Mouse (Mus musculus) cerebellum, adult 11-12 months (tissue): ENCODE results near the gene Fut2.

Experiments
- DNase-seq: peaks from one replicate; pipeline ENCODE4 v3.0.0; 2022

The Fut2 gene

DNA sequence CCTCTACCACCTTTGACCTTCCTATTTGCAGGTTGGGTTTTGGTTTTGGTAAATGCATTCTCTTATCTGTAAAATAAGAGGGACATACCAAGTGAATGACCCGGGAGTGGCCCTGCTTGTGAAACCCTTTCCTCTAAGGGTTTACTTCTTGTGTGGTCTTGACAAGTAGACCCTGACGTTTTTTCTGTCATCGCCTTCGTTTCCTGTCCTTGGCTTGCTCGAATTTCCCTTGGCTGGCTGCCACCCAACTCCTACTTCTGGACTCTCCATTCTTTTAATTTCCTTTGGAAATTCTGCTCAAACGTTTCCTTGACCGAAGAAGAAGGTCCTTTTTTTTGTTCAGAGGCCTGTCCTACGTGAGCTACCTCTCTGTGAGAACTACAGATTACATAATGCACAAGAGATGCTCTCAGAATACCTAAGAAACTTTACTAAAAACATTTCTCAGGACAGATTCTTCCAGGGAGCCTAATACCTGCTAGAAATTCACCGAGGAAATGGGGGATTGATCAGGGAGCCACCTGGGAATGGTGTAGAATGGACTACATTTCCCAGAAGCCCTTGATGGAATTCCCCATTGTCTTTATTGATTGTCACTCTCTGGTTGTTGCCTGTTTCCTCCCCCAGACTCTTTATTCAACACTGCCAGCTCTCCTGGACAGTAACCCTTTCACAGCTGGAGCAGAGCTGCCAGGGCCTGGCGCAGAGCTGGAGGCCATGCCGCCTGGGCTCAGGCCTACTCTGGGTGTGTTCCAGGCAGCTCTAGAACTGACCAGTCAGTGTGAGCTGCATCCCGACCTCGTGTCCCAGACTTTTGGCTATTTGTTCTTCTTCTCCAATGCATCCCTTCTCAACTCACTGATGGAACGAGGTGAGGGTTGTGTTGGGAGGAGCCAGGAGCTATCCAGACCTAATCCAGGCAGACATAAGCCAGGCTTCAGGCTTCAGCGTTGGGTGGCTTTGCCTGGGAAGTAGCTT, 30.2 kb downstream of the Fut2 start:
- no peak for DNase-seq

GRCm38 (mm10) chr7:45634946-45635681, 31.1 kb downstream of the Fut2 start:
- no peak for DNase-seq

DNA sequence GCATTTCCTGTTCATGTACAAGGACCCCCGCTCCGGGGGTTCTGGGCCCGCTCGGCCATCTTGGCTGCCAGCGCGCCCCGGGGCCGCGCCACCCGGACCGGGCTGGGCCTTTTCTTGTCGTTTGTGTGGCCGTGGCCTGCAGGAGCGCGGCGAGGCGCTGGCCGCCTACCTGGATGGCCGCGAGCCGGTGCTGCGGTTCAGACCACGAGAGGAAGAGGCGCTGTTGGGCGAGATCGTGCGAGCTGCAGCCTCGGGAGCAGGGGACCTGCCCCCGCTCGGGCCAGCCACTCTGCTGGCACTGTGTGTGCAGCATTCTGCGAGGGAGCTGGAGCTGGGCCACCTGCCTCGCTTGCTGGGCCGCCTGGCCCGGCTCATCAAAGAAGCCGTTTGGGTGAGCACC, 33.7 kb downstream of the Fut2 start:
- peak; percentile 82 for DNase-seq

- DNase-seq: peak; percentile 61
These were observed 35.9 kb downstream of the Fut2 start for GRCm38 (mm10) chr7:45630064-45630907.

GRCm38 (mm10) chr7:45628364-45629294, 37.6 kb downstream of the Fut2 start:
- DNase-seq: peak; percentile 93

DNA sequence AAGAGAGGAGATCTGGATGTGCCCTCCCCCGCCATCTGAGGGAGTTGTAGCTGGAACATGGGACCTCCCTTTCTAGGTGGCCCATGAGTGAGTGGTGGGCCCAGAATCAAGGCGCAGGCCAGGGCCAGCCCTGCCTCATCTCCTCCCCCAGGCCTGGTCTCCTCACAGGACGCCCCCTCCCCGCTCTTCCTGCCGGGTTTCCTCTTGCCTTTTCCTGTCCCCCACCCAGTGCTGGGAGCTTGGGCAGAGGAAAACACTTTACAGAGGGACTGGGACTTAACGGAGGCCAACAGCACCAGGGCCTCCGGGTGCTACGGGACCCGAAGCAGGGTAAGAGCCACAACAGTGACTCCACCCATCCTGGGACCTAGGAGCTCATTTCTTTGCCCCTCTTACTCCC, 38.9 kb downstream of the Fut2 start, which contains the start of gene Rasip1:
Gene Rasip1 (plus strand): TSS at position 228 of the 400 bp plus-strand sequence.
- no peak for DNase-seq

GRCm38 (mm10) chr7:45626571-45627076, 39.6 kb downstream of the Fut2 start:
- DNase-seq: no peak

- DNase-seq: no peak
These were observed 40.7 kb downstream of the Fut2 start for GRCm38 (mm10) chr7:45625481-45625880.

- no peak for DNase-seq
These were observed 41.5 kb downstream of the Fut2 start for GRCm38 (mm10) chr7:45624718-45625117.

DNA sequence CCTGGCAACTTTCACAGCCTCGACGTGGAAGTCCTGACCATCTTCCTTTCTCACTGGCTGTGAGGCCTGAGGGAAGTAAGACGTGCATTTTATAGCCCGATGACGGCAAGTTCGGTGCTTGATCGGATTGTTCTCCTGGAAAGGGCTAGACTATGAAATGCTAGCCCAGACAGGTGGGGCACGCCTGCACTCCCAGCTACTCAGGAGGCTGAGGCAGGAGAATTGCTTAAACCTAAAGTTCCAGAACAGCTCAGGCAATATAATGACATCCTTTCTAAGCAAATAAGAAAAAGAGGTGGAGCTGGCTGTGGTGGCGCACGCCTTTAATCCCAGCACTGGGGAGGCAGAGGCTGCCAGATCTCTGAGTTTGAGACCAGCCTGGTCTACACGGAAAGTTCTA, 42.7 kb downstream of the Fut2 start:
- DNase-seq: no peak

- no peak for DNase-seq
These were observed 44.8 kb downstream of the Fut2 start, which contains the start of gene Izumo1 for GRCm38 (mm10) chr7:45621443-45621842. Izumo1 (plus strand) TSS chr7:45621811.

GRCm38 (mm10) chr7:45619592-45619991, 46.6 kb downstream of the Fut2 start:
- DNase-seq: no peak

GRCm38 (mm10) chr7:45618316-45618715, 47.9 kb downstream of the Fut2 start:
- no peak for DNase-seq

DNA sequence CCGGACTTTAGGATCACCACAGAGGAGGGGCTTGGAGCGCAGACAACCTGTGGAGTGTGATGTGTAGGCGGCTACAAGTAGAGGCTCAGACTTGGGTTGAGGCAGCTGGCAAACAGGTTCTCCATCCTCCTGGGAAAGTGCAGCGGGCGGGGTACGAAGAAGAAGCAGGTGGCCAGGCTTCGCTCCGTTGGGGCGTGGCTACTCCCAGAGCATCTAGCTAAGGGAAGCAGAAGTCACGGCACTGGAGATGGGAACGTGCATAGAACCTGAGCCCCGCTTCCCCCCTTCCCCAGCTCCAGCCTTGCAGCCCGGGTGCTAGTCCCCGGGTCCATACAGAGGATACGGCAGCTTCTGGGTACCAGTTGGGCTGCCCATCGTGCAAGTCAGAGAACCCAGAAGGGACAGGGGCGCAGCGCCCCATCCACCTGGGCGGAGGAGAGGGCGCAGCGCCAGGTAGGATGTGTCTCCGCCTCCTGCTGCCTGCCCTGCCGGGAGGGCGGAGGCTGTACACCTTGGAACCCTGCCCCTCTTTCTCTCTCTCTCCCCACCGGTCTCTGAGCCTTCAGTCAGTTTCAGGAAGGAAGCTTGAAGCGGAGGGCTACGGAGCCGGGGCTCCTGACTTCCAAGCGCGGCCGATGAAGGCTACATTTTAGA, 49.0 kb downstream of the Fut2 start, which contains the start of gene Fut1:
Gene Fut1 (plus strand): TSS at position 248 of the 654 bp plus-strand sequence.
- DNase-seq: no peak

GRCm38 (mm10) chr7:45616277-45616676, 49.9 kb downstream of the Fut2 start:
- no peak for DNase-seq

DNA sequence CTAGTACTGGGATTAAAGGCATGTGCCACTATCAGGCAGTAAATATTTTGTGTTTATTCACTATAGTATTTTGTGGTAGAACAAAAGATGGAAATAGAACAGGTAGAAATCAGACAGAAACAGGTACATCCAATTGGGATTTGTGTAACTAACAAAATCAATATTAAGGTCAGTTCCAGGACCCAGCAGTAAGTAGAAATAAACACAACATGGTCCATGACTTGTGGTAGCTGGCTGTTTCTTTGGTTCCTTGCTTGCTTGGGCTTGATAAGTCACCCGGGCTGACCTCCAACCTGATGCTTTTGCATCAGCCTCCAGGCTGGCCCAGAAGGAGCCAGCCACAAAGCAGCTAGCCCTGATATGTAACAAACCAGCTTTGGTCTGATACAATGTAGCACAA, 56.7 kb downstream of the Fut2 start:
- DNase-seq: no peak

DNA sequence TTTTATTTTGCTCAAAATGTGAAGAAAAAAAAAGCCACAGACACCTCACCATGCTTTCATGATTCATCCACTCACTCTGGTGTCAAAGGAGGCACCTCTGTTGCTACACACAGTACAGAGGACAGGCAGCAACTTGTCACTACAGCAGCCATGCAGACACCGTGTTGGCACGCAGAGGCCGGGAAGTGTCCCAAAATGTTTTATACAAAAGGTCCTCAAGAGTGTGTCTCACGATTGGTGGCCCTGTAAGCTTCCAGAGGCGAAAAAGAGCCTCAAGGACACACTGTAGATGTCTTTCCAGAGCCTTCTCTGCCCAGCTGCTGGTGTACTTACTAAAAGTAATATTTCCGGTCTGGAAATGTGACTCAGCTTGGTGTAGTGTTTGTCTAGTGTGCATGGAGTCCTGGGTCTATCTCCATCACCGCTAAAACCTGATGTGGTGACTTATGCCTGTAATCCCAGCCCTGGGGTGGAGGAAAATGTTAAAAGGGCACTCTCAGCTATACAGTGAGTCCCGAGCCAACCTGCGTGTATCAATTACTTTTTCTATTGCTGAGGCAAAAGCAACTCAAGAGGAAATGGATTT, 60.4 kb downstream of the Fut2 start:
- no peak for DNase-seq

DNA sequence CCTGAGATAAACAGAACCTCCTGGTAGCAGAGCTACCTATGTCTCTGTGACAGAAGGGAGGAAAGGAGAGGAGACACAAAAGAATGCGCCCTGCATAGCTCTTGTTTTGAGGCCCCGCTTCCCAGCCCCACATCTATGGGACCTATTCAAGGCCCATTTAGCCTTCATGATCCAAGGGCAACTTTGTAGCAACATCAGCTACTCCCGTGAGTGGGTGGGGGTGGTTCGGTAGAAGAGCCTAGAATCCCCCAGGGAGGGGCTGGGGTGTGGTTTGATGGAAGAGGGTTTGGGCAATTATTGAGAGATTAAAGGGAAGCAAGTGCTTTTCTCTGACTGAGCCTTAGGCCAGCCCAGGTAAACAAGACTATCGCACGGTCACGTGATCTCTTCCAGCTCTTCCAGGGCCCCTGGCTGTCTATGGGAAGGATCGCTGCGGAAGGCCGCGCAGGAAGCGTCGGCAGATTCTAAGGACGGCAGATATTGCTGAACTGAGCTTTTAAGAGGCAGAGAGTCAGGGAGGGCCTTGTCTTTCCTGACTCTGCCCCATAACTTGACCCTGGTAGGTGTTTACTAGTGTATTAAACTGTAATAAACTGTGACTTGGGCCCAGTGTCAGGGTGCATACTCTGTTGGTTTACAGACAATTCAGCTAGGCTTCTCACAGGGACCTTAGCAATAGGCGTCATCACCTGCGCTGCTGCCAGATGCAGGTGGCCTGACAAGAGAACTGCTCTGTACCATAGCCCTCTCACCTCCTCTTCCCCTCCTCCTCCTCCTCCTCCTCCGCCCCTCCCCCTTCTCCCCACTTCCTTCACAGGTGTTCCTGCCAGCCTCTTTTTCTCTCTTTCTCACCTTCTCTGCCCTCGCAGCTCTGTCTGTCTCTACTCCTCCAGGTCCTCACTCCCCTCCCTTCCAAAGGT, 67.0 kb downstream of the Fut2 start:
- no peak for DNase-seq
